Mouse (Mus musculus) frontal cortex, postnatal 36 days (tissue): ENCODE results near the gene Trim54.

Experiments used
- DNase-seq, 2 experiments: peaks; one replicate each; pipeline ENCODE4 v3.0.0; 2022; ENCODE audit warnings: low spot score in 2 of 2

Trim54 gene

DNA sequence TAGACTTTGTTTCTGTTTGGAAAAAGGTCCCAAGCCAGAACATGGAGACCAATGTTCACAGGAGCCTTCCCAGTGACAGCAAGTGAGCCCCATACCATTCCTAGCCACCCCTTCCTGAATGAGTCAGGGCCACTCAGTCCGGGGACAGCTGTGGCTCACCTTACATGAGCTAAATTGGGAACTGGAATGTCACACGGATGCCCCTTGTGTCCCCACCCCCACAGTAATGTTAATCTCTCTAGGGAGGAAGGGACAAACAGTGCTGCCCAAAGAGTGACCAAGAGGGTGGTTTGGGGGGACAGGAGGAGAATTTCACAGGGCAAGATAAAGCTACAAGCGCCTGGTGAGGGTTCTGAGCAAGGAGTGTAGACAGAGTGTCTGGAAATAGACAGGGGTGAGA lies at the start of gene Trim54:
Gene Trim54, plus strand, starts transcription at position 359 of the 400 bp plus-strand sequence.
- DNase-seq = no peak

DNA sequence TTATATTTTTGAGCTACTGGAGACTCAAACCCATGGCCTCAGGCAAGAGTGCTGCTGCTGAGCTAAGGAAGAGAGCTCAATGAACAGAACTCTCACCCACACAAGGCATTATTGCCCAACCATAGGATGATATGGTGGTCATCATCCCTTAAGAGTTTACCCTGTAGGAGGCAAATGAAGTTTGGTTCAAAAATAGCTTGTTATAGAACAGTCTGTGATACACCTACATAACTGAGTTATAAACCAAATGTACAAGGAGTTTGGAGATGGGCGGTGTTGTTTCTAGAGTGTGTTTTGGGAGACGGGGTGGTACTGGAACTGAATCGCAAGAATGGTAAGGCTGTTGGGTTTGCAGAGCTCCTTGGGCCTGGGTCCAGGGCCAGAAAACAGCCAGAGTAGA lies 46.7 kb upstream of the Trim54 start:
- DNase-seq = no peak

DNA sequence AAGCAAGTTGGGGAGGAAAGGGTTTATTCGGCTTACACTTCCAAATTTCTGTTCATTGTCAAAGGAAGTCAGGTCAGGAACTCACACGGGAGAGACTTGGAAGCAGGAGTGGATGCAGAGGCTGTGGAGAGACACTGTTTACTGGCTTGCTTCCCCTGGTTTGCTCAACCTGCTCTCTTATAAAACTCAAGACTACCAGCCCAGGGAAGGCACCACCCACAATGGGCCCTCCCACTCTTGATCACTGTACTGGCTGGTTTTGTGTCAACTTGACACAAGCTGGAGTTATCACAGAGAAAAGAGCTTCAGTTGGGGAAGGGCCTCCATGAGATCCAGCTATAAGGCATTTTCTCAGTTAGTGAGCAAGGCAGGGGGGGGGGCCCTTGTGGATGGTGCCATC lies 45.5 kb upstream of the Trim54 start:
- DNase-seq = no peak

DNA sequence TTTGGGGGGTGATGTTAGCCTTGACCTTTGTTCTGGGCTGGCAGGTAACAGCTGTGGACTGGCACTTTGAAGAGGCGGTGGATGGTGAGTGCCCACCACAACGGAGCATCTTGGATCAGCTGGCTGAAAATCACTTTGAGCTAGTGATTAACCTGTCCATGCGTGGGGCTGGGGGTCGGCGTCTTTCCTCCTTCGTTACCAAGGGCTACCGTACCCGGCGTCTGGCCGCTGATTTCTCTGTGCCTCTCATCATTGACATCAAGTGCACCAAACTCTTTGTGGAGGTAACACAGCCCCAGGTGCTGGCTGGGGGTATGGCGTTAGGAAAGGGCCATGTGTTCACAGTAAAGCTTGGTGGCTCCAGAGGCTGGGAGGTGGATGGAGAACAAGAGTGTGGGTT lies 44.7 kb upstream of the Trim54 start:
- DNase-seq = no peak

DNA sequence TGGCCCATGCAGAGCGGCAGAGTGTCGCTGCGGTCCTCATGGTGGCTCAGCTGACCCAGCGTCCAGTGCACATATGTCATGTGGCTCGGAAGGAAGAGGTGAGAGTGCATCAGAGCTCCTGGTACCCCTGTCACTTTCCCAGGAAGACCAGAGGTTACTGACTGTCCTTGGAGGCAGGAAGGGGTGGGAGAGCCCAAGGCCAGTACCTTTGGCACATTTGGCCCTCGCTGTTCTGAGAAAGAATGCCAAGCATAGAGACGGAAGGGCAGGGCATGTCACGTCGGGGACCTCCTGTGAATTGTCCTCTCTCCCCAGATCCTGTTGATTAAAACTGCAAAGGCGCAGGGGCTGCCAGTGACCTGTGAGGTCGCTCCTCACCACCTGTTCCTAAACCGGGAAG lies 43.3 kb upstream of the Trim54 start:
- DNase-seq = no peak

DNA sequence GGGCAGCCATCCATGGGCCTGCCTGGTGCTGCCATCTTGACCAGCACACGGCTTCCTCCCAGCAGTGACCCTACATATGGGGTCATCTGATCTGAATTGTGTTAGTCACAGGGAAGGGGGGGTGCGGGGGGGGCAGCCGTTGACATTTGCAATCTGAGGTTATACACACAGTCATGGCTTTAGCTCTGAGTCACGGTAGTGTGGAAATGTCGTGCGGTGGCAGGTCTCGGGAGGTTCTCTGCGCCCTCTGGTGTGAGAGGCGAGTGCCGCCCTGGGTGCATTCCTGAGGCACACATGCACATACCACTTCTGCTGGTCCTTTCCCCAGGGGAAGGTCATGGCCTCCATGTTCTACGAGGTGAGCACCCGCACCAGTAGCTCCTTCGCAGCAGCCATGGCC lies 40.2 kb upstream of the Trim54 start:
- DNase-seq = no peak

DNA sequence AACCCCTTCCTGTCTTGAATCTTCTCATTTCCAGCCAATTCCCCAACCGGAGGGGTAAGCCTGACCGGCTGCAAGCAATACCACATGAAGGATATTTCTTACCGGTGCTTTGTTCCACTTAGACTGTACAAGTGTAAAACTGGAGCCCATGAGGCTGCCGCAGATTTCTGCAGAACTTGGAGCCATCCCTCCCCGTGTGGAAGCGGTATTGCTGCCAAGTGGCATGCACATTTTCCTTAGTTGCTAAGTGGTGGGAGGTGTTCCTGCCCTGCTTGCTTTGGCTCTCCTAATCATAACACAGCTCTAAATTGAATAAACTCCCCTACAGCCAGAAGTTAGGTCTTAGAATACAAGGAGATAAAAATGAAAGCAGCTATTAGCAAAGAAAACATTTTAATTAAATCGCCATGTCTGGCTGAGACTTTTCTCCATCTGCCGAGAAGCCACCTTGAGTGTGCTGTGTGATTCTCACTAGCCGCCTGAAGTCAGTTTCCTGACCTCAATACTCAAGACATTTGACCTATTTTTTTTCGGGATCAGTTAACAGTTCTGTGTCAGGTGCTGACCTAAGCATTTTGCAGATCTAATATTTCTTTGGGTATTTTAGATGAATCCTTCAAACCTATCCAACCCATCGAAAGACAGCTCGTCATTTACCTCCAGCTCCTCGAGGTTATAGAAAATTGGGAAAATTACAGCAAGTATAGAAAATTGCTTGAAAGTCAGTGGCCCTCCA lies 36.3 kb upstream of the Trim54 start:
- DNase-seq = peak; percentile 72 to 82

DNA sequence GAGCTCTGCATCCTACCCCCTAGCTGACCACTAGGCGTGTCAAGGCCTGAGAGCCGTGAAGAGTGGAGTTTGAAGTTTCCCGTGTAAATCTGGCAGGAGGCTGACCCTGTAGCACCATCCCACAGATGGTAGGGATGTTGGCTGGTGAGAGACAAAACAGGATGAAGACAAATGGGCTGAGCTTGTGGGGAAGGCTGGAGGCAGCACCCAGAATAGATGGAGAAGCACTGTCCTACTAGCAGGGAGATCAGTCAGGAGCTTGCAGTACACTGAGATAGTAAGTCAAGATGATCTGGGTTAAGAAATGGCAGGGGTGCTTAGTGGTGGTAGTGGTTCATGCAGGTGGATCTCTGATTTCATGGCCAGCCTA lies 35.7 kb upstream of the Trim54 start:
- DNase-seq = peak in 1 of 2 experiments; percentile 39

DNA sequence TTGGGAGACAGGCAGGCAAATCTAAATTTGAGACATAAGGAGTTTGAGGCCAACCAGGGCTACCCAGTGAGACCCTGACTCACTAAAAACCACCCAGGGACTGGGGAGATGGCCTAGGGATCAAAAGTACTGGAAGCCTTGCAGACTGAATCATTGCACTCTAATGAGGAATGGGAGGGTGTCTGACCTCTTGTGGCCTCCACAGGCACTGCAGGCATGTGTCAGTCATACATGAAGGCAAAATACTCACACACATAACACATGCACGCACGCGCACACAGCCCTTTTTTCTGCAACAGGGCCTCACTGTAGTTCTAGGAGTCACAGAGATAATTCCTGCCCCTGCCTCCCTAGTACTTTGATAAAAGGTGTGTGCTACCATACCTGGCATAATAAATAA lies 35.1 kb upstream of the Trim54 start:
- DNase-seq = peak in 1 of 2 experiments; percentile 46

DNA sequence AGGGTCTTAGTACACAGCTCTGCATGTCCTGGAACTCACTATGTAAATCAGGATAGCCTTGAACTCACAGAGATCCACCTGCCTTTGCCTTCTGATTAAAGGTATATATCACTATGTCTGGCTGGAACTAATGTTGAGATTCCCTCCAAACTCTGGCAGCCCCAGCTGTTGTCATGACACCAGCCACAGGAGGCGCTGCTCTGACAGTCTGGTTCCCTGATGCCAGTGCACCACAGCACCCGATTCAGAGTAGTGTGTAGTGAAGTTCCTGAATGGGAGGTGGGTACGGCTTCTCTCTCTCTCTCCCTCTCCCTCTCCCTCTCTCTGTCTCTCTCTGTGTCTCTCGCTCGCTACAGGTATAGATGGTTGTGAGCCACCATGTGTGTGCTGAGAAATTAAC lies 34.2 kb upstream of the Trim54 start:
- peak in 1 of 2 experiments; percentile 58 for DNase-seq

DNA sequence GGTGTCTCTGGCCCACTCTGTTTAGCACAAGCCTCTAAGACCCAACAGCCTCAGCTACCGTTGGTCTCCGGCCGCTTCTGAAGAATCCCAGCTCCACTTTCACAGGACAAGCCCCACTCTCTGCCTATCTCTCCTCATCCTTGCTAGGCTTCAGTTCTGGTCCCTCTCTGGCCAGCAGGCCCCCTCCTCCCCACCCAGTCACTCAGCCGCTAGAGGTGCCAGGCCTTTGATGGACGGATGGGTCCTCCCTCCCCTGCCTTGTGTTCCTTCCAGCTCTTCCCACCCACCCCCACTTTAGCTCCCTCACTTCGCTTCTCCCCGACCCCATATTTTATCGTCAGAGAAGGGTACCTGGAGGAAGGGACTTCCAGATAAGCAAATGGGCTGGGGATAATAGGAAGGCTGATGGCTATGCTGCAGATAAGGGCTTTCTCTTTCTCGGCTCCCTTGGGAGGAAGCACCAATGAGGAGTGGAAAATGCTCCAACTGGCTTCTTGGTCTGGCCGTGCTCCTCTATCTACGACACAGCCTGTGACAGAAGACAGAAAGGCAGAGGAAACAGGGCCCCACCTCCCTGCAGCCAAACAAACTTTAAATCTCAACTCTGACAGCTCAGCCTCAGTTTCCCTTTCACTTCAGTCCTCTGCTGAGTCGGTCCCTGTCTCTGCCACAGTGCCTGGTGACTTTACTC lies 33.4 kb upstream of the Trim54 start:
- DNase-seq = no peak

DNA sequence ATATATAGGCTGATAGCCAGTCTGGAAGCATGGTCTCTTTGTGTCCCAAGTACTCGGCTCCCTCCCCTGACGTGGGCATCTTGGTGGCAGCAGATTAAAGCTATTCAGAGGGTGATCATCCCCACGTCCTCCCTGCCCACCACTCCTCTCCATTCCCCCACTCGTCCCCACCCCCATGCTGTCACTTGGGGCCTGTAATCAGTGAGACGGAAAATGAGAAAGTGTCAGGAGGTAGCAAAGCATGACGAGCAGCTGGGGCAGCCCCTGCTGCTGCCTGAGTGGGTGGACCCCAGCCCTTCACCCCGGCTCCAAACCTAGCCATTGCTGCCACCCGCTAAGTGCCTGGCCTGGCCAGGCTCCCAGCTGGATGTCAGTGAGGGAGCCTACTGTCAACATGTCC lies 32.6 kb upstream of the Trim54 start:
- no peak for DNase-seq

DNA sequence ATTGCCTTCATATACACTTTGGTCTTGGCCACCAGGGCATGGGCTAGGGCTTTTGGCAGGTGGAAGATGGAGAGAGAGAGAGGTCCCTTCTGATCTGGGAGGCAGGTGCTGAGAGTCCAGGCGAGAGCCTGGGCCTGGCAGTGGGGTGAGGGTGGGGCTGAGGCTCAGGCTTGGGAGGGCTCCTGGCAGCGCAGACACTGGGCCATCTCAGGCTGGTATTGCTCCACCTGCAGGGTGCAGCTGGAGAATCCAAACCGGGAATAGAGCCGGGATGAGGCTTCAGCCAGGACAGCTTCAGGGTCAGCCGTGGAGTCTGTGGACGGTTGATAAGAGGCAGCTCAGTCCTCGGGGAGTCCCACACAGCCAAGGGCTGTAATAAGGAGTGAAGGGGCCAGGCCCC lies 29.9 kb upstream of the Trim54 start:
- no peak for DNase-seq

DNA sequence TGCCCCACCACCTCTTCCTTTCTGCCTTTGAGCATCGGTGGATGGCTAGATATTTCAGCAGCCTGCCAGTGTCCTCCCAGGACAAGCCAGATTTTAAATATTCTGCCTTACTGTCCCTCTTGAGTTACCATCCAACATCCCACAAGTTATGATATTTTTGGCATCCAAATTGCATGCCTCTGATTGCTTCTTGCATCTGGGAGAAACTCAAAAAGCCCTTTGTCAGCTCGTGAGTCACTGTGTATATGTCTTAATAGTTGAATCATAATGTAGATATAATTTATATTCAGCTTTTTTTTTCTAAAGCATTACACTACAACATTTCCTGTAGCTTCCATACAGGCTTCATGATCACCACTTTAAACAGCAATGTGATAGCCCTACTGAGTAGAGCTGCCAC lies 29.4 kb upstream of the Trim54 start:
- DNase-seq = no peak

DNA sequence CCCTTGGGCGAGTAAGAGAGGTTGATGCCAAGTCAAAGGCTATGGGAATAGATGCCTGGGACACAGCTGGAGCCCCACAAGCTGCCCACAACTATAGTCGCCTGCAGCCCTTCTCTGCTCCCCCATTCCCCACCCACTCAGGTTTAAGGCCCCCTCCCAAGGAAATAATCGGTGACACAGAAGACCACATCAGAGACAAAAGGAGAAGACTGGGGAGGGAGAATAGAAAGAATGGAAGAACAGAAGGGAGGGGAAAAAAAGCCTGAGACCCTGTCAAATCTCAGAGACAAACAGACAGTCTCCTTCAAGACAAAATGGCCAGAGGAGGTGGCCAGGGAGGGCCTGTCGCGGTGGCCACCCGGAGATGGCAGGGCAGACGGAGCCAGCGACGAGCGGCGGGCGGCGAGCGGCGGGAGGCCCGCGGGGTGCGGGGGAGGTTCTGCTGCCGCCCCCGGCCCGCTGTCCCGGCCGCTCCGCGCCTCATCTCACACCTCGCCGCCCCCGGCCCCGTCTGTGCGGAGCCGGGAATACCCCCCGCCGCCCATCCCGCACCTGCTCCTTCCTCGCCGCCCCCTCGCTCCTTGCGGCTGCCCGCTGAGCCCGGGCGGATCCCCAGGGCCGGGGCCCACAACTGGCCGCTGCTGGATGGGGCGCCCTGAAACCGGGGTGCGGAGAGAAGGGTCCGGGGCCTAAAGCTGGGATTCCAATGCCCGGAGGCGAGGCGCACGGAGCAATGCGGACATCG lies 24.1 kb upstream of the Trim54 start:
- DNase-seq = peak; percentile 51 to 67

DNA sequence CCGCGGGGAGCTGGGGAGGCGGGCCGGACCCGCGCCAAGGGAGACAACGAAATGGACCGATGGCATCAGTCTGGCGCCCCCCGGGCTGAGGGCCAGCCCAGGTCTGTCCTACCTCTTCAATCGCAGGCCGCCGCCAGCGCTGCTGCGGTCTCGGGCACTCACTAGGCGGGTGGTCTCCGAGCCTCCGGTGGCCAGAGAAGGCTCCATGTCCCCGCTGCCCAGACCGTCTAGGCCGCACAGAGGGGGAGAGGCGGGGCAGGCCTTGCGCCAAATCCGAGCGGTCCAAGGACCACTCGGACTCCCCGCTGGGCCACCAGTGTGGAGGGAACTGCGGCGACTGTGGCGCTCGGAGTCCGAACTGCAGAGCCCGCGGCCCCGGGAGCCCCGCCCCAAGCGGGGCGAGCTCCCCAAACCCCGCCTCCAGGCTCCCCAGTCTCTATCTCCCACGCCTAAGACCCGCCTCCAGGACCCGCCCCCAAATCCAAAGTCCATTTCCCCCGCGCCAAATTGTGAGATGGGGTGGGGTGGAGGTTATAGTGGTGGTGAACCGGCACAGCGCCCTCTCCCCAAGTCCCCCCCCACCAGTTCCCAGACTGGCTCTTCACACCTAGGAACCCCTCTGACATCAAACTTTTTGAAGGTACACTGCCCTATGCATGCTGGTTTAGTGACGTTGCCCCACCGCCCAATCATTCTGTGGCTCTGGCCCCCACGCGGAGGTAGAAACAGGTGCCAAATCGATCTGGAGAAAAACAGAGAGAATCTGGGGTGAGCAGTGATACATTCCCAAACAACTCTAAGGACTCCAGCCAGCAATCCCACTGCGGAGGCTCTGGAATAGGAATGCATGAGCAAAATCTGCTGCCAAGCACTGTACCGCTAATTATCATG lies 23.1 kb upstream of the Trim54 start:
- DNase-seq = peak; percentile 45 to 56

DNA sequence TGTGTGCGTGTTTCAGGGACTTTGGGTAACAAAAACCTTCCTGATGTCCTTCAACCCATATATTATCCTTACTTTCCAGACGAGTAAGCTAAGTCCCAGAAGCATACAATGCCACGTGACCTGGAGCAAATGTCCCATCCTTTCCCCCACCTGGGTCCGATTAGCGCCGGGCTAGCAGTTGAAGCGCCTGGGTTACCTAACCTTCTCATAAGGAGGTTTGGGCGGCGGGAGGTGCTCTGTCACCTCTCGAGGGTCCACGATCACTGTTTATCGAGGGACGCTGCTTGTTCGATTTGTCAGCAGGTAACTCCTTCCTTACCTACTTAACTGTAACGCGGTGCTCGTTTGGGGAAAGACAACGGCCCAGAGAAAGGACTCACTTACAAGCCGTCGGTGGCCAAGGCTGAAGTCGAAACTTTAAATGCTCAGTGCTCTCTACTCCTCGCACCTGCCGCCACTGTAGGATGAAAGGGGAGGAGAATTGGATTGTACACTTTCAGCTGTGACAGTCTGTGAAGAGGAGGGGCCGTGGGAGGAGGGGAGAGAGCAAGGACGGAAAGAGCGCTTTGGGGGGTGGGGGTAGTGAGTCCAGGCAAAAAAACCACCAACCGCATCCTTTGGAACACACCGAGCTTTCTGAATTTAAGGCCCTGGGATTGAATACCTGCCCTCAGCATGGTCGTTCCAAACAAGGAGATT lies 22.3 kb upstream of the Trim54 start:
- DNase-seq = peak in 1 of 2 experiments; percentile 42

DNA sequence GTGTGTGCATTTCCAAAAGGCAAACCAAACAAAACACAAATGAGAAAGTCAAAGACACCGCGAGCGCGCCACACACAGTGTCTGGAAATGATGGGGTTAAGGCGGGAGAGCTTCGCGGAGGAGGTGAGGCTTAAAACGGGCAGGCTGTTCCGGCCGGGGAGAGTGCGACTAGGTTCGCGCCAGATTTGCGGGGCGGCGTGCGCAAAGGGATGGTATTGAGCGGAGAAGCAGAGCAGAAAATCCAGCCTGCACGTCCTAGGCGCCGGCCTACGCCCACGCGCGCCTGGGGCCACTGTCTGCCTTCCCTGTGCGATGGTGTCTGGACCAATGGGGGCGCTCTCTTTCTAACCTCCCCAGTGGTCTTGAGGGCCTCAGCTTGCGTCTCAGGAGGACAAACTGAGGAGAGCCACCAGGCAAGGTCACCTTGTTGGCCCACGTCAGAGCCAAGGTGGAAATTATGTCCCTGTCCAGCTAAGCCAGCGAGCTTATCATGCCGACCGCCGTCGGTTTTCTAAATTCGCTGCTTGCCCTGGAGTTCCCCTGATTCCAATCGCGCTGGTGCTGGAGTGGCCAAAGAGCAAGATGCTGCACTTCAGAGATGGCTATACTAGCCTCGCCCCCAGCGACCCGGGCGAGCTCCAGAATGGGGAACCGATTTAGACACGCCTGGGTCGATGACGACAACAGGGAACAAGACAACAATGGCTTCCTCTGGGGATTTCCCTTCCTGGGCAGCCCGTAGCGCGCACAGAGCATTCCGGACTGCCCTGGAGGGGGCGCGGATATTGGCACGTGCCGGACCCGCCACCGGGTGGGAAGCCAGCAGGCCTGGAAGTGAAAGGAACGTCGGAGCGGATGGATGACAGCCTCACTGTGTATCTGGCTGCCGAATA lies 21.5 kb upstream of the Trim54 start:
- DNase-seq = peak; percentile 60 to 65

DNA sequence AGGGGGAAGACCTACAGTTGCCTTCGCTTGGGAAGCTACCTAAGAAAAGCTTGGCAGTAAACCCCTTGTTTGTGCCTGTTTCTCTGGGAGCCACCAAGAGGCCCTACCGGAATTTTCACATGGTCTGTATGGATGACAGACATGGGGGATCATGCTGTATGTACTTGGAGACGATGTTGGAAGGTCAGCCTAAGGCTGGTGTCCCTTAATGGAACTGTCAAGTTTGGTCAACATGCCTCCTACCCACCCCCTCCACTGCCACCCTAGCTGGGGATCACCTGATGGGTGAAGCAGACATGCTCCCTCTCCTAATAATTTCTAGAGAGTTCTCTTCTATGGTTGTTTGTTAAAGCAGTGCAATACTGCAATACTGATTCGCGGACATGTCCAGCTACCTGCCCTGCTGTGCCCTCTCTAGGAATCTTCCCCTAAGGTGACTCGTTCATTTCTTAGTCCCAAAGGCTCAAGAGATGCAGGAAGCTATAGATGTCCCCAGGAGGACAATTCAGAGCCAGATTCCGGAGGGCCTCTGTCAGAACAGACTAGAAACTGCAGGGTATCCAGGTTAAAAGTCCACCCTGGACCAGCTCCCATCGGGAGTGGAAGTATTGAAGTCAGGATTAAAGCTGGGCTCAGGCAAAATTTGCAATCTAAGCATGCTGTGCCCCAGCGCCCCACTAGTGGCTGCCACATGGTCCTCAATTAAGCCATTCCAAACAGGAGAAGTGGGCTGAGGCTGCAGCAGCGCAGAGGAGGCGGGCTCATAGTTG lies 20.6 kb upstream of the Trim54 start:
- DNase-seq = no peak
